Mouse (Mus musculus): ENCODE data around the gene Gm7029. TPM values are rescaled to one million over a fixed set of nuclear protein-coding genes. Genes with fewer than 3 reads are reported as not detected.
"Not testable (repeated sequence)": the region's sequence is repeated elsewhere in the genome, so short reads cannot be mapped to it uniquely, and the experiment has no call there.

Gm7029 gene
- polyA plus RNA-seq (2015; fragmentation: Nextera tagmentation; extraction: Ambion mirVana) = not detected in 2 replicates

DNA sequence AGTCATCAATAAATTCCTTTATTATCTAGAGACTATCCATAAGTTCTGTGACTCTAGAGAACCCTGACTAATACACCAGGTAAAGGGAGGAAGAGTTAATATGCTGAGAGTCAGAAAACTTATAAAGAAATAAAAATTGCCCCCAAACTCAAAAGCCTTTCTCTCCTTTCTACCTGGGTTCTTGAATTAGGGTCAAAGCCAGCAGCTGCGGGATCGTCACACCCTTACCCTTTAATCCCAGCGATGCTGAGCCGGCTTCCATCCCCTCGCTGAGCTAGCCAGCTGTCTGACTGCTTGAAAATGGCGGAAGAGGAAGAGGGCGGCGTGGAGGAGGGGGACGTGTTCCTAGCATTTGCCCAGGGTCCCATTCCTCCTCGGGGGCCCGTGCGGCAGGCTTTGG lies at the start of gene Gm7029:
TSS of gene Gm7029 (plus strand) at position 301 of the 400 bp plus-strand sequence.
- H3K36me3 ChIP-seq (replicated peaks); H3K9me3 ChIP-seq; H3K4me3 ChIP-seq; ATAC-seq (replicated peaks); H3K4me1 ChIP-seq; H3K9ac ChIP-seq; H3K27ac ChIP-seq; H3K27me3 ChIP-seq (replicated peaks); H3K4me2 ChIP-seq: not testable (repeated sequence)
- 82% methylated on average over 3 of the region's 12 CpGs for WGBS

DNA sequence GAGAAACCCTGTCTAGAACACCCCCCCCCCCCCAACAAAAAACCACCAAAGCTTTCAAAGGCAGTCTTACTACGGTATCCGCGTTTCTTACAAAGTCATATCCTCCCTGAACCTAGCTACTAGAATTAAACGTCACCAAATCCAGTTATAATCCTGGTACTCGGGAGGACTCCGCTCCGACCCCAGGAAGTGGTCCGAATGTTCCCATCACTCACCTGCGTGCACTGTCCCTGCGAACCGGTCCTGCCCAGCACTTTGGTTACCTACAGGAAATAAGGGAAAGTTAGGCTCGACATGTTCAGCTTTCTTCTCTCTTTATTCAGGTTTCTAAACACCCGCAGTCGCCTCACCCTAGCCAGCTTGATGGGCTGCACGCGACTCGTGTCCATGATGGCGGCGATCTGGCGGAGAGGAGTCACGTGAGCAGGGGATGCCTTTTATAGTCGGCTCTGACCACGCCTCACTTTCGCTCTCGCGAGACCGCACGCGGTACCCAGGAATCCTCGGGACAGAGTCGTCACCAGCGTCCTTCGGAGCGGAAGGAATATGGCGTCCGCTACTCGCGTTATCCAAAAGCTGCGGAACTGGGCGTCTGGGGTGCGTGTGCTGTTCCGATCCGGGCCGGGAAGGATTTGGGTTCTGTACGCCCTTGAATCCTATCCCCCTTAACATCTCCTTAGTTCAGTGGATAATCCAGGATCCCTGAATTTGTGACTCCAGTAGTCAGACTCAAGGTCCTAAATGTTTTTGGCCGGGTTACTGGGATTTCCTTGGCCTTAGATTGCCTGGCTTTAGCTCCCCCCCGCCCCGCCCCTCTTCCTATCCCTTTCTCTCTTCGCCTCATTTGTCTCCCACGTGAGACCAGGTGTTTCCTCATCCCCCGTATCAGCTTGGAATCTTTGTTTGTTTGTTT lies 49.3 kb upstream of the Gm7029 start, which contains the start of the genes Rps28 and Ndufa7:
TSS of gene Rps28 (minus strand) at position 479 of the 913 bp plus-strand sequence.
TSS of gene Ndufa7 (plus strand) at position 489 of the 913 bp plus-strand sequence.
- peaks cover 49% of the 10 kb centered on the region for H3K4me1 ChIP-seq
- peak within 1 kb of the TSS; percentile 84 for H3K4me2 ChIP-seq
- ATAC-seq (replicated peaks) = peak; percentile 94
- H3K36me3 ChIP-seq (replicated peaks) = peaks cover 19% of the 10 kb centered on the region
- H3K4me3 ChIP-seq = peak within 1 kb of the TSS; percentile 91
- WGBS = under 1% methylated on average over 51 of the region's 51 CpGs
- H3K9ac ChIP-seq = peak within 1 kb of the TSS; percentile 78
- H3K27ac ChIP-seq = peak within 1 kb of the TSS; percentile 83
- no peaks in the 10 kb centered on the region for H3K27me3 ChIP-seq (replicated peaks)
- H3K9me3 ChIP-seq = no peaks in the 10 kb centered on the region

GRCm38 (mm10) chr17:33824997-33825330 lies 48.7 kb upstream of the Gm7029 start:
- WGBS = 9% methylated on average over 6 of the region's 6 CpGs
- peak overlapping the region; percentile 59 for H3K9ac ChIP-seq
- H3K4me2 ChIP-seq = peak overlapping the region; percentile 75
- H3K9me3 ChIP-seq; H3K27me3 ChIP-seq (replicated peaks); ATAC-seq (replicated peaks): not testable (repeated sequence)
- H3K4me1 ChIP-seq = peaks cover 49% of the 10 kb centered on the region
- peaks cover 25% of the 10 kb centered on the region for H3K36me3 ChIP-seq (replicated peaks)
- H3K27ac ChIP-seq = peak overlapping the region; percentile 83; the same call in 1 of the 2 replicates
- peak overlapping the region; percentile 91 for H3K4me3 ChIP-seq

DNA sequence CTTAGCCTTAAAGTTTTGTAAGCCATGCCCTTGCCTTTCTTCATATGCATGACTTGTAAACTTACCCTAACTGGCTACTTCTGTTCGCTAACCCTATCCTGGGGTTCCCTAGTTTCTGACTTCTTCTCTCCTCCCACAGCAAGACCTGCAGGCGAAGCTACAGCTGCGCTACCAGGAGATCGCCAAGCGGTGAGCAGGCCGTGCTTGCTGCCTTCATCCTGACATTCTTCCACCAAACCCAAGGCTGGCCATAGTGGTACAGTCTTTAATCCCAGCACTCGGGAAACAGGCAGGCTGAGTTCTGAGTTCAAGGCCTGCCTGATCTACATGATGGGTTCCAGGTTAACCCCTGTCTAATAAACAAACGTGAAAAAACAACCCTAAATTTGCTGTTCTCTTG lies 48.2 kb upstream of the Gm7029 start:
- Histone ChIP-seq H3K4me2 (peak overlapping the region; percentile 75), H3K4me1 (peaks cover 49% of the 10 kb centered on the region), H3K9ac (peak overlapping the region; percentile 59; the same call in 1 of the 2 replicates), H3K27ac (no peak overlapping the region), H3K36me3 (replicated peaks) (peaks cover 30% of the 10 kb centered on the region), H3K27me3 (replicated peaks) (no peaks in the 10 kb centered on the region), H3K4me3 (peak overlapping the region; percentile 91), H3K9me3 (no peaks in the 10 kb centered on the region)
- no peak for ATAC-seq (replicated peaks)
- WGBS = 87% methylated on average over 8 of the region's 8 CpGs

- H3K27me3 ChIP-seq (replicated peaks) = no peaks in the 10 kb centered on the region
- H3K36me3 ChIP-seq (replicated peaks) = peaks cover 30% of the 10 kb centered on the region
- H3K9me3 ChIP-seq = no peaks in the 10 kb centered on the region
- 0% methylated on average over 3 of the region's 3 CpGs for WGBS
- H3K9ac ChIP-seq = no peak overlapping the region
- ATAC-seq (replicated peaks) = no peak
- H3K27ac ChIP-seq = no peak overlapping the region
- peaks cover 46% of the 10 kb centered on the region for H3K4me1 ChIP-seq
- H3K4me2 ChIP-seq = no peak overlapping the region
- no peak overlapping the region for H3K4me3 ChIP-seq
These were observed 46.8 kb upstream of the Gm7029 start for GRCm38 (mm10) chr17:33826850-33827249.

- no peak overlapping the region for H3K4me3 ChIP-seq
- no peak overlapping the region for H3K9ac ChIP-seq
- 57% methylated on average over 2 of the region's 2 CpGs for WGBS
- H3K27ac ChIP-seq = no peak overlapping the region
- H3K9me3 ChIP-seq = no peaks in the 10 kb centered on the region
- H3K36me3 ChIP-seq (replicated peaks) = peaks cover 35% of the 10 kb centered on the region
- H3K4me2 ChIP-seq = no peak overlapping the region
- ATAC-seq (replicated peaks) = no peak
- H3K27me3 ChIP-seq (replicated peaks) = no peaks in the 10 kb centered on the region
- peaks cover 27% of the 10 kb centered on the region for H3K4me1 ChIP-seq
These were observed 44.7 kb upstream of the Gm7029 start for GRCm38 (mm10) chr17:33828892-33829291.

DNA sequence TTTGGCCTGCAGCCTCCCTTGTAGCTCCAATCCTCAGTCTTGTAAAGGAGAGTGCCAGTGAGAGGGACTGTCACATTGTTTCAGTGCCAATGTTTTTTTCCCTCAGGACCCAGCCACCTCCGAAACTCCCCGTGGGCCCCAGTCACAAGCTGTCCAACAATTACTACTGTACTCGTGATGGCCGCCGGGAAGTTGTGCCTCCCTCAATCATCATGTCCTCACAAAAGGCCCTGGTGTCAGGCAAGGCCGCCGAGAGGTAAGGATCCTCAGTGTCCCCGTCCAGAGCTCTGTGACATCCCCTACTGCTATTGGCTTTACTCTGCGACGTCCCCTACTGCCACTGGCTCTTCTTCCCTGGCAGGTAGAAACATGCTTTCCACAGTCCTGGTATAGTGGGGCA lies 44.1 kb upstream of the Gm7029 start:
- WGBS = 93% methylated on average over 10 of the region's 10 CpGs
- H3K27ac ChIP-seq = no peak overlapping the region
- H3K27me3 ChIP-seq (replicated peaks) = no peaks in the 10 kb centered on the region
- peaks cover 27% of the 10 kb centered on the region for H3K4me1 ChIP-seq
- no peaks in the 10 kb centered on the region for H3K9me3 ChIP-seq
- peaks cover 40% of the 10 kb centered on the region for H3K36me3 ChIP-seq (replicated peaks)
- H3K9ac ChIP-seq = no peak overlapping the region
- H3K4me2 ChIP-seq = no peak overlapping the region
- ATAC-seq (replicated peaks) = no peak
- no peak overlapping the region for H3K4me3 ChIP-seq

DNA sequence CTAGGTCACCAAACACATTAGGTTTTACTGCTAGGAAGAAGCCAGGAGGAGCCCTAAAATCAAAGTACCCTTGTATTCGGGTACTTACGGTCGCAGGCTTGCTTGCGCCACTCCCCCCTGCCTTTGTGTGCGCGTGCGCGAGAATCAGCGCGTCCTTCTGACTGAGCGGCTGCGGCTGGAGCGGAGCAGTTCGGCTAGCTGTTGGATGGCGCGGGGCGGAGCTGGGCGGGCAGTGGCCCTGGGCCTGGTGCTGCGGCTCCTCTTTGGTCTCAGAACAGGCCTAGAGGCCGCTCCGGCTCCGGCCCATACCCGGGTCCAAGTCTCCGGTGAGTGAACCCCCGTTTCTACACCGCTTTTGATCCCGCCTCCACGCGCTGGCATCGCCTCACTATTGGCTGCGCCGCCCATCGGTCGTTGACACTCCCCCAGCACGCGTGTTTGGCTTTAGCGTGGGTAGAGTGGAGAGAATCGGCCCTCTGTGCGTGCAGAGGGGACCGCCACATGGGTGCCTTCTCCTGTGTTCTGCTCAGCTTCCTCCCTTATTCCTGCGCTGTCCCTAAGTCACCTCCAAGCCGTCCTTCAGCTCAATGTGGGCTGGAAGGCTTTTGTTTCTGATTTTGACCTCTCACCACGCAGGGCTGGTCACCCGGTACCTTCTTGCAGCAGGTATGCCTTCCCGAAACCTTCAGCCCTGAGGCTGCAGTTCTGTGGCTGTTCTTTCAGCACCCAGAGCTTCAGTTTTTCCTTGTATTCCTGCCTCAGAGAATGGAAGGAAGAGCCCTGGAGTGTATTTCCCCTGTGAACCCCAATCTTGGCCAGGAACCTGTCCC lies 30.5 kb upstream of the Gm7029 start, which contains the start of gene Cd320:
TSS of gene Cd320 (plus strand) at position 126 of the 830 bp plus-strand sequence.
- Histone ChIP-seq H3K4me3 (peak within 1 kb of the TSS; percentile 69), H3K9me3 (no peaks in the 10 kb centered on the region), H3K36me3 (replicated peaks) (peaks cover 2% of the 10 kb centered on the region; the same call in 1 of the 2 replicates), H3K27me3 (replicated peaks) (no peaks in the 10 kb centered on the region), H3K9ac (peak within 1 kb of the TSS; percentile 64), H3K27ac (peak within 1 kb of the TSS; percentile 78), H3K4me2 (peak within 1 kb of the TSS; percentile 93), H3K4me1 (peaks cover 20% of the 10 kb centered on the region)
- WGBS = under 1% methylated on average over 45 of the region's 45 CpGs
- peak; percentile 96 for ATAC-seq (replicated peaks)

- Histone ChIP-seq H3K9ac (peak overlapping the region; percentile 64; the same call in 1 of the 2 replicates), H3K36me3 (replicated peaks) (peaks cover 12% of the 10 kb centered on the region; the same call in 1 of the 2 replicates), H3K4me1 (peaks cover 20% of the 10 kb centered on the region), H3K27me3 (replicated peaks) (no peaks in the 10 kb centered on the region), H3K27ac (no peak overlapping the region), H3K9me3 (no peaks in the 10 kb centered on the region), H3K4me2 (peak overlapping the region; percentile 93), H3K4me3 (peak overlapping the region; percentile 69)
- no peak for ATAC-seq (replicated peaks)
- 91% methylated on average over 1 of the region's 1 CpGs for WGBS
These were observed 29.4 kb upstream of the Gm7029 start for GRCm38 (mm10) chr17:33844196-33844595.

- Histone ChIP-seq H3K4me2 (no peak overlapping the region), H3K4me1 (peaks cover 20% of the 10 kb centered on the region), H3K36me3 (replicated peaks) (peaks cover 18% of the 10 kb centered on the region; the same call in 1 of the 2 replicates), H3K9ac (no peak overlapping the region), H3K9me3 (no peaks in the 10 kb centered on the region), H3K27ac (no peak overlapping the region), H3K27me3 (replicated peaks) (no peaks in the 10 kb centered on the region), H3K4me3 (no peak overlapping the region)
- no peak for ATAC-seq (replicated peaks)
- WGBS = 93% methylated on average over 8 of the region's 8 CpGs
These were observed 25.5 kb upstream of the Gm7029 start for GRCm38 (mm10) chr17:33848139-33848538.

DNA sequence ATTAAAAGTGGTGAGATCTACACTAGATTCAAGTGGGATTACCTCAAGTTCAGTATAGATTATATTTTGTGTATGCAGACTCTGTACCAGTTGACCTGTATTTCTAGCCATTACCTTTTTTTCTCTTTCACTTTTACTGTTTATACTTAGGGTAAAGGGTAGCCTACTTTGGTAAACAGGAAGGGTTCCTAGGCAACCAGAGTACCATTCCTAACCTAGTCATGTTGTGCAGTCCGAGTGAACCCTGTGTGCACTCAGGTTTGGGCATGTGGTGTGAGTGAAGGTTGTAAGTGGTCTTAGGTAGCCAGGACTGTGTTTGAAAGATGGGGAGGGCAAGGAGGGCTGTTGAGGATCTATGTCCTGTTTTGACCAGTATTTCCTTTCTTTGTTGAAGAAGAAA lies 22.3 kb upstream of the Gm7029 start:
- no peaks in the 10 kb centered on the region for H3K4me1 ChIP-seq
- no peak overlapping the region for H3K9ac ChIP-seq
- ATAC-seq (replicated peaks) = no peak
- H3K36me3 ChIP-seq (replicated peaks) = peaks cover 18% of the 10 kb centered on the region; the same call in 1 of the 2 replicates
- no peak overlapping the region for H3K4me3 ChIP-seq
- WGBS = 78% methylated on average over 1 of the region's 1 CpGs
- H3K9me3 ChIP-seq = 0 out of 2 replicates have a peak, but pooled peaks cover under 1% of the 10 kb centered on the region
- no peak overlapping the region for H3K27ac ChIP-seq
- no peaks in the 10 kb centered on the region for H3K27me3 ChIP-seq (replicated peaks)
- no peak overlapping the region for H3K4me2 ChIP-seq

GRCm38 (mm10) chr17:33857816-33858215 lies 15.8 kb upstream of the Gm7029 start:
- Histone ChIP-seq H3K27me3 (replicated peaks) (no peaks in the 10 kb centered on the region), H3K36me3 (replicated peaks) (no peaks in the 10 kb centered on the region), H3K4me2 (no peak overlapping the region), H3K4me3 (no peak overlapping the region), H3K9ac (no peak overlapping the region), H3K27ac (no peak overlapping the region), H3K9me3 (0 out of 2 replicates have a peak, but pooled peaks cover 4% of the 10 kb centered on the region), H3K4me1 (no peaks in the 10 kb centered on the region)
- no peak for ATAC-seq (replicated peaks)
- 60% methylated on average over 4 of the region's 4 CpGs for WGBS
